Comparison of ENCODE assay signal across 10 mouse cellular contexts in genomic region chr14:119831165-119832011, GRCm38 (mm10).
DNase-seq lines count a peak whose midpoint lies in the region; ATAC-seq and TF ChIP-seq lines count a peak whose summit lies in the region.
"Had no signal": no experiment of that assay in that cellular context is flagged by ENCODE, and none has a peak within 500 bp of the region (broad histone marks: within the 10 kb centered on the region; RNA-seq: fewer than 3 reads in every experiment).

No protein-coding gene starts in this region.

- no peak for ATAC-seq in heart, embryonic 13.5 days (ENCODE audit: extremely low read depth, insufficient number of reproducible peaks, low FRiP score, low TSS enrichment)
- ATAC-seq in forebrain, embryonic 16.5 days = peak; percentile 76
- ATAC-seq: inflammation-experienced regulatory T-cells, adult 6 months had no signal

- no peak overlapping the region for H3K27ac ChIP-seq in heart, embryonic 13.5 days (replicated peaks)
- H3K27ac ChIP-seq in heart, adult 2 months = no peak overlapping the region
- no peak overlapping the region for H3K27ac ChIP-seq in forebrain, embryonic 16.5 days (ENCODE audit: low read length)
- 0 out of 2 replicates have a peak overlapping the region, but pooled peaks have one; percentile 13 for H3K27ac ChIP-seq in midbrain, embryonic 10.5 days (replicated peaks)

- H3K36me3 ChIP-seq in heart, embryonic 13.5 days = no peaks in the 10 kb centered on the region
- H3K36me3 ChIP-seq in heart, adult 2 months (ENCODE audit: control insufficient read depth, insufficient read depth, low read length) = no peaks in the 10 kb centered on the region
- no peaks in the 10 kb centered on the region for H3K36me3 ChIP-seq in forebrain, embryonic 16.5 days (ENCODE audit: control insufficient read depth, insufficient read depth)
- H3K36me3 ChIP-seq in midbrain, embryonic 10.5 days = no peaks in the 10 kb centered on the region

- 28% methylated on average over 19 of the region's 19 CpGs for WGBS in heart, embryonic 13.5 days
- WGBS in heart, adult 2 months = 42% methylated on average over 19 of the region's 19 CpGs
- WGBS in forebrain, embryonic 16.5 days = 42% methylated on average over 19 of the region's 19 CpGs
- WGBS in midbrain, embryonic 10.5 days = 50% methylated on average over 19 of the region's 19 CpGs

- intact Hi-C loops in heart, adult 2 months (cut with DNase I) = no loop called here

- H3K9me3 ChIP-seq in heart, embryonic 13.5 days = no peaks in the 10 kb centered on the region
- no peaks in the 10 kb centered on the region for H3K9me3 ChIP-seq in forebrain, embryonic 16.5 days (ENCODE audit: control insufficient read depth, low read length)
- H3K9me3 ChIP-seq in midbrain, embryonic 10.5 days (replicated peaks) = no peaks in the 10 kb centered on the region

- no peak overlapping the region; the same call in 1 of the 2 replicates for H3K9ac ChIP-seq in heart, embryonic 13.5 days
- no peak overlapping the region for H3K9ac ChIP-seq in heart, adult 2 months (ENCODE audit: low read depth, low read length)
- H3K9ac ChIP-seq in forebrain, embryonic 16.5 days (replicated peaks; ENCODE audit: low read depth, low read length) = no peak overlapping the region

- no peak for TF ChIP-seq EP300 in heart, adult 2 months (IDR thresholded peaks at IDR 0.05; ENCODE audit: insufficient read depth, low read depth, low read length)

- no peak for TF ChIP-seq POLR2A in heart, adult 2 months (IDR thresholded peaks at IDR 0.05; ENCODE audit: insufficient read depth, low read depth, low read length)
- no peak for TF ChIP-seq POLR2A in brain, embryonic 14.5 days (IDR thresholded peaks at IDR 0.05; ENCODE audit: borderline replicate concordance, extremely low read depth, insufficient read depth, insufficient read length, poor library complexity, severe bottlenecking)

- no peak for DNase-seq in heart, adult 2 months
- peak; percentile 67 for DNase-seq in brain, embryonic 14.5 days (ENCODE audit: low read depth)
- no peak for DNase-seq in midbrain, embryonic 10.5 days (ENCODE audit: low spot score)
- no peak for DNase-seq in layer of hippocampus, postnatal 14 days (ENCODE audit: low spot score in 2 of 2)
- DNase-seq in urinary bladder, postnatal 10 days (ENCODE audit: low spot score) = no peak
- no peak for DNase-seq in spleen, postnatal 10 days (ENCODE audit: low spot score in 2 of 2)
- DNase-seq: right cerebral cortex, adult 18-20 months had no signal

- no peaks in the 10 kb centered on the region for H3K27me3 ChIP-seq in heart, embryonic 13.5 days (replicated peaks)
- no peaks in the 10 kb centered on the region for H3K27me3 ChIP-seq in heart, adult 2 months (ENCODE audit: control insufficient read depth, insufficient read depth, low read length)
- no peaks in the 10 kb centered on the region for H3K27me3 ChIP-seq in forebrain, embryonic 16.5 days (replicated peaks; ENCODE audit: control insufficient read depth, insufficient read depth, low read length)
- no peaks in the 10 kb centered on the region for H3K27me3 ChIP-seq in midbrain, embryonic 10.5 days (ENCODE audit: low read depth, poor library complexity, severe bottlenecking)

- H3K4me3 ChIP-seq in heart, embryonic 13.5 days = peak overlapping the region; percentile 34
- H3K4me3 ChIP-seq in heart, adult 2 months = no peak overlapping the region
- H3K4me3 ChIP-seq in forebrain, embryonic 16.5 days (replicated peaks; ENCODE audit: low read length) = peak overlapping the region; percentile 21; the same call in 1 of the 2 replicates
- H3K4me3 ChIP-seq in midbrain, embryonic 10.5 days = no peak overlapping the region

- TF ChIP-seq CTCF in heart, adult 2 months (IDR thresholded peaks at IDR 0.05) = no peak
- TF ChIP-seq CTCF in brain, embryonic 14.5 days (IDR thresholded peaks at IDR 0.05; ENCODE audit: borderline replicate concordance, extremely low read depth, insufficient read depth, insufficient read length) = no peak

- H3K79me2 ChIP-seq in heart, adult 2 months (replicated peaks; ENCODE audit: control insufficient read depth, insufficient read depth, low read length) = no peaks in the 10 kb centered on the region

- H3K4me2 ChIP-seq in heart, embryonic 13.5 days = peak overlapping the region; percentile 61
- H3K4me2 ChIP-seq in forebrain, embryonic 16.5 days (ENCODE audit: low read length) = peak overlapping the region; percentile 40

- peaks cover 9% of the 10 kb centered on the region for H3K4me1 ChIP-seq in heart, embryonic 13.5 days
- H3K4me1 ChIP-seq in heart, adult 2 months (ENCODE audit: control insufficient read depth, insufficient read depth, low read length) = no peaks in the 10 kb centered on the region
- peaks cover 8% of the 10 kb centered on the region for H3K4me1 ChIP-seq in forebrain, embryonic 16.5 days (replicated peaks; ENCODE audit: control insufficient read depth, insufficient read depth, low read length)
- H3K4me1 ChIP-seq in midbrain, embryonic 10.5 days = peaks cover 34% of the 10 kb centered on the region

Comparison
In these comparisons a context has a peak if more than half of its experiments do, and no peak if none do; other contexts are left out.
1. H3K4me3 ChIP-seq: peak in heart, embryonic 13.5 days (single experiment) and forebrain, embryonic 16.5 days (single experiment); none in heart, adult 2 months (single experiment) and midbrain, embryonic 10.5 days (single experiment).